Mouse (Mus musculus) embryonic fibroblast, embryonic 13.5 days (primary cell): Measurements from ENCODE around the gene Zdhhc12.

Source experiments
- CTCF ChIP-seq: IDR thresholded peaks from 2 replicates; pipeline ENCODE4 v1.5.1; 2011; ENCODE audit warnings: mild to moderate bottlenecking, control low read depth, low read length, moderate library complexity, borderline replicate concordance; ENCODE audit not compliant: insufficient read depth
- POLR2A ChIP-seq: IDR thresholded peaks from 2 replicates; pipeline ENCODE4 v1.6.1; 2011; ENCODE audit warnings: low read depth, mild to moderate bottlenecking, control low read depth, low read length, moderate library complexity

DNA sequence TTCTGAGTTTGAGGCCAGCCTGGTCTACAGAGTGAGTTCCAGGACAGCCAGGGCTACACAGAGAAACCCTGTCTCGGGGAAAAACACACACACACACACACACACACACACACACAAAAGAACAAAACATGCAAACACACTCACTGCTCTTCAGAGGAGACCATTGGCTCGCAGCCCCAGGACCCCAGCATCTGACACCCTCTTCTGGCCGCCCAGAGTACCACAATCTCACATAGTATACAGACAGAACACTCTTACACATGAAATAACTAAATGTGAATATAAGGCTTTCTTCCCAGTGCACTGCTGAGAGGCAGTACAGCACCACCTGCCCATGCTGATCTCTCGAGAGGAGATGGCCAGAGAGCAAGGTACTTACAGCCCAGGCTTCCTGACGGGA, 48.9 kb downstream of the Zdhhc12 start:
- no peak for TF ChIP-seq CTCF
- TF ChIP-seq POLR2A: no peak
